Mouse (Mus musculus) bone marrow macrophage, adult 2 months (primary cell): ENCODE measurements around the gene Mmp27.

Experiments
- CTCF ChIP-seq: IDR thresholded peaks from 2 replicates; pipeline ENCODE4 v1.5.1; 2012; ENCODE audit warnings: low read depth, mild to moderate bottlenecking, low read length, moderate library complexity
- POLR2A ChIP-seq: IDR thresholded peaks from 2 replicates; pipeline ENCODE4 v1.6.1; 2012; ENCODE audit warnings: mild to moderate bottlenecking, low read depth, low read length, borderline replicate concordance

DNA sequence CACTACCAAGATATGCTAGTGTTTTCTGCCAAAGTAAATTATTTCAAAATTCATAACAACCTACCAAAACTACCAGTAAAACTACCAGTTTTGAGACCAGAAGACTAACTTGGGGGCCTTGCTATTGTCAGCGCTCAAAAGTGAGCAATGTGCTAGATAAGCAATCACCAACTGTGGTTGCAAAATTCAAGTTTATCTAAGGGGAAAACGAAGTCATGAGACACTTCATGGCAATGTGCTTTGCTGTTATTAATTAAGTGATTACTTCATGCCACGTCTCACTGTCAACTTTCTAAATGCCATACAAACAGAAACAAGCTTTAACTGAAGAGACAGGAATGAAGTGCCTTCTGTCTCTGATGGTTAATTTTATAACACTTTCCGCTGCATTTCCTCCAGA lies at the start of gene Mmp27:
- TF ChIP-seq POLR2A (no peak), CTCF (no peak)
